Mouse (Mus musculus): Measurements from ENCODE around the gene Csdc2.
"Not testable (repeated sequence)": the region's sequence is repeated elsewhere in the genome, so short reads cannot be mapped to it uniquely, and the experiment has no call there.

The Csdc2 gene

GRCm38 (mm10) chr15:81956457-81956856 is 19.9 kb downstream of the Csdc2 start:
- peak; percentile 52 to 72 for DNase-seq

GRCm38 (mm10) chr15:81957598-81957997 is 21.0 kb downstream of the Csdc2 start:
- no peak for DNase-seq

DNA sequence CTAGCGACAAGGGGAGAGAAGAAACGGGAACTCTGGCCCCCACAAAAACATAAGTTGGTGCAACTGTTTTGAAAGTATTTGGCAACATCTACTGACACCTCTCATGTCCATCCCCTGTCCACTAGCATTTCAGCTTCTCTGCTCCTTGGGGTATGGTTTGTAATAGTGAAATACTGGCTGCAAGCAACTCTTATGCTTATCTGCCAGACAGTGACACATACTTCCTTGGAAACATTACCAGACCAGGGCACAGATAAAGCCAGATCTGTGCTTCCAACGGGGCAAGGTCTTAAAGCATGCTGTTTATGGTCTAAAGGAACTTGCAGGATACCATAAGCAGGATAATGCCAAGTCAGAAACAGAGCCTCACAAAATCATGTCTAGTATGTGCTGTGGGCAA is 22.3 kb downstream of the Csdc2 start:
- no peak for DNase-seq

DNA sequence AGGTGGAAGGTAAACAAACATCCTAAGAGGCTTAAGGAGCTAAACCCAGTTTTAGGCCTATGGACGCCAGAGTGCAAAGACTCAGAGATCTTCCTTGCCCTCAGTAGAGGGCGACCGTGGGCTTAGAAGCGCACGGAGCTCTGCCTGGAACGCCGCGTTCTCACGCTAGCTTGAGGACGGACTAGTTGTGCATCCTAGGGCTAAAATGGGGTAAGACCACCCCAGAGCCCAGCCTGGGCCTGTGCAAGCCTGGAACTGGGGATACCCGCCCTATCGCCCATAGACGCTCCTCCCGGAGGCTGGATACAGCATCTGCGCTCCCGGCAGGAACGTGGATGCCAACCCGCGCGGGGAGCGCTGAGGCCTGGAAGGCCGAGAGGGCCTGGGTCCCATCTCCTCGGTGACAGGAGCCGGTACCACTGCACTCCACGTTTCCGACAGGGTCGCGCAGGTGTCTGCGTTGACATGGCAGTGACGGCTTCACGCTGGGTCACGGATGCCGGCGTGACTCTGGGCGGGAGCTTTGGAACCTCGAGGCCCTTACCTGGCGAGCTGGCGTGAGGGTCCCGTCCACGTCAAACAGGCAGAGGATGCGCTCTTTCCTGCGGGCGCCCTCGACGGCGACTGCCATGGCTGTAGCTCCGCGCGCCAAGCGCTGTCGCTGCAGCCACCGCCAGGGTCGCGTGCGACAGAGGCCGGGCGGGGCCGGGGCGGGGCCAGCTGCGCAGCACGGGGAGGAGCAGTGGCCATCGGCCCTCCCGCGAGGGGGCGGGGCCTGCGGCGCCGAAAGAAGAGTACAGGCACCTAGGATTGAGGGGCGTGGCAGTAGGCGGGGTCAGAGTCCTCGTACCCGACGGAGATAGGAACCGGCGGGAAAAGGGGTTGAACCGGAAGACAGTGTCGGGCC is 23.9 kb downstream of the Csdc2 start, which contains the start of gene Pmm1:
Gene Pmm1 (minus strand): TSS at position 760 of the 907 bp plus-strand sequence.
- peak; percentile 99 for DNase-seq

GRCm38 (mm10) chr15:81961078-81961451 is 24.5 kb downstream of the Csdc2 start:
- DNase-seq = no peak

DNA sequence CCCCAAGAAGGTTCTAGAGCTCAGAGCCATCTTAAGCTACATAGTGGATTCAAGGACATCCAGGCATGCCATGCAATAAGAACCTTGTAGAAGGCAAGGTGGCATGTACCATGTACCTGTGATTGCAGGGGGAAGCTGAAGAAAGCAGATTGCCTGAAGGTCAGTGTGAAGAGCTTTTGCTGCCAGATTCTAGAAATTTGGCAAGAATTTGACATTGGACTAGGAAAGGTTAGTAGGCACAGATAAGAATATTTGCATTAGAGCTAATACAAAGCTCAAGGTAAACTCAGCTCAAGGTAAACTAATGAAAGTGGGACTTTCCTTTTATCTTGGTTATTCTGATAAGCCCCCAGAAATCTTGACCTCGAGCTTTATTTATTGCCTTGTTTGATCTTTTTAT is 27.7 kb downstream of the Csdc2 start:
- DNase-seq = no peak

DNA sequence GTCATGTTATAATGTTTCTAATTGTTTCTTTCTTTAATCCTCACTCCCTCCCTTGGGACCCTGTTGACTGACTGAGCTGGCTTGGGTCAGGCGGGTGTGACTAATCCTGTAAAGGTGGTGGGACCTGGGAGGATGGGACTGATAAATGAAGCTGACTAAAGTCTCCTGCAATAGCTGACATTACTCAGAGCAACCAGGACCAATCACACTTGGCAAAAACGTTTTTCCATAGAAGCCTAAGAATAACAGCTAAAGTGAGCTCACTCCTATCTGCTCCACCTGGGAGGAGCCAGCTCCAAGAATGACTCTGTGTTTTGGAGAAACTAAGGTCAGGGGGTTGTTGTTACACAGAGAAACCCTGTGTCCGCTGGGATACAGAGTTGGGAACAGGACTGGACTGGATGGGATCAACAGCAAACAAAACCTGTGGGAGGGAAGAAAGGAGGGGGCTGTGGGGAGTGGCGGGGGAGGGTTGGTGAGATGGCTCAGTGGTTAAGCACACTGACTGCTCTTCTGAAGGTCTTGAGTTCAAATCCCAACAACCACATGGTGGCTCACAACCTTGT is 28.5 kb downstream of the Csdc2 start:
- DNase-seq = no peak

DNA sequence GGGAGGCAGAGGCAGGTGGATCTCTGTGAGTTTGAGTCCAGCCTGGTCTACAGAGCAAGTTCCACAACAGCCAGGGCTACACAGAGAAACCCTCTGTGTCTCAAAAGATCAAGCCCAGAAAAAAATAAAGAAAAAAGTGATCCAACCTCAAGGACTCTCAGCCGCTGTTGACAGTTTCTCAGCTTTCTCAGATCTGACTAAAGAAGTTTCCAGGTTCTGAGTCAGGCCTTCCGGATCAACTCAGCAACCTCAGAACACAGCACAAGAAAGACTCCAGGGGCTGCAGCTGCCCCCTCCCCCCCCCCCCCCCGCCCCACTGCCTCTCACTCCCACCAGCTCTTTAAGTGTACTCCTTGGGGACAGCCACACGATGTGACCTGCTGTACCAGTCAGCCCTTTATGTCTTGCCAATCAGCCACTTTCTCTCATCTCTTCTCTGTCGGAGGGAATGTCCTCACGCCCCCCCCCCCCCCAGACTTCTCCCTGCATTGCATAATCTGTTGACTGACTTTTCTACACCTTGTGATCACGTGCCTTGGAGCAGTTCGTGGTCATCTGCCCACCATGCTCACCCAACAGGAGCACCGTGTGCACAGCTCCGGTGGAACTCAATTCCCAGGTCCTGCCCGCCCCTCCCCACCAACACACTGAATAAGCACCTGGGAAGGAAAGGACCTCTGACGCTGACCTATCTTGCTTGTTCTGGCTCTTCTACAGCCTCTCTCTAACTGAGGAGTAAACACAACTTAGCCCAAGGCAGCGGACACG is 29.7 kb downstream of the Csdc2 start:
- DNase-seq = no peak

- DNase-seq = no peak
Measured at GRCm38 (mm10) chr15:81967821-81968220, 31.3 kb downstream of the Csdc2 start.

DNA sequence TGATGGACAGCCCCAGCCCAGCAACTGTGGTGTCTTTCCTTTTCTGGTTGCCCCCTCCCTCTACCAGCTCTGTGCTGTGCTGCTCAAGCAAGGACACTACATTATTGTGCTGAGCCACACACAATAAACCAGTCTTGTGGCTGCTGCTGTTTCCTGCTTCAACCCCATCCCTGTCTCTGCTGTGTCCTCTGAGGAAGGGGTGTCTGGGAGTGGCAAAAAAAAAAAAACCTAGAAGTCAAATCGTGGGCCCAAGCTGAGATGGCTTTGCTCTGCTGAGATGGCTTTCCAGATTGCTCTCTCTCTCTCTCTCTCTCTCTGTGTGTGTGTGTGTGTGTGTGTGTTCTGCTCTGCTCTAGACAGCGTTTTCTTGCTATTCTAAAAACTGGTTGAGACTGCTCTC is 31.9 kb downstream of the Csdc2 start:
- DNase-seq = no peak

DNA sequence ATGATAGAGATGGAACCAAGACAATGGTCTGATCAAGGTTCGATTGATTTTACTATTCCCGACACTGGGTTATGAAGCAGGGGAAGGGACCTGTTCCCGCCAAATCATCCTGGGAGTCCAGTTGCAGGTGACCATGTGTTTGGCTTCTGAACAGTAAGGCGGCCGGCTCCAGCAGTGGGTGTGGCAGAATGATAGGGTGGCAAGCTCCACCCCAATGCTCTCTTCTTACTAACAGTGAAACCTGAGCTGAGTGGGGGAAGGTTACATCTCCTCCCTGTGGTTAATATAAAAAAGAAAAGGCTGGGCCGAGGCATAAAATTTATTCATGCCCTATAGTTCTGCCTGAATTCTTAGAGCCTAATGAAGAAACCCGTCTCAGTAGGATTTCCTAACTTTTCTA is 32.6 kb downstream of the Csdc2 start:
- no peak for DNase-seq

GRCm38 (mm10) chr15:81969635-81970034 is 33.1 kb downstream of the Csdc2 start:
- not testable (repeated sequence) for DNase-seq

DNA sequence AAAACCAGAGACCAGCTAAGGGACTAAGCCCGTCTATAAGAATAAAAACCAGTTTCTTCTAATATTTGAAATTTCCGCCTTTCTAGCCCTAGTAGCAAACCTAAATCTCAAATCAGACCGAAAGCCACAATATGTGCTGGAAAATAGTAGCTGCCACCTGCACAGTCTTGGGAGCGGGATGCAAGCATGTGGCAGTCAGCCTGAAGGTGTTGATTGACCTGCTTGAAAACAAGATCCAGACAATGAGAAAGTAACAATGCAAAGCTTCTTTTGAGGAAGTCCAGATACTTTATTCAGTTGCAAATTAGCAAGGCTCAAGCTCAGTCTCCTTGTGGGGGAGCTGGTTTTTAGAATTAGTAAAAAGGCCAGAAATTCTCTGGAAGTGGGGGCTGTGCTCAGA is 33.9 kb downstream of the Csdc2 start:
- DNase-seq = not testable (repeated sequence)

DNA sequence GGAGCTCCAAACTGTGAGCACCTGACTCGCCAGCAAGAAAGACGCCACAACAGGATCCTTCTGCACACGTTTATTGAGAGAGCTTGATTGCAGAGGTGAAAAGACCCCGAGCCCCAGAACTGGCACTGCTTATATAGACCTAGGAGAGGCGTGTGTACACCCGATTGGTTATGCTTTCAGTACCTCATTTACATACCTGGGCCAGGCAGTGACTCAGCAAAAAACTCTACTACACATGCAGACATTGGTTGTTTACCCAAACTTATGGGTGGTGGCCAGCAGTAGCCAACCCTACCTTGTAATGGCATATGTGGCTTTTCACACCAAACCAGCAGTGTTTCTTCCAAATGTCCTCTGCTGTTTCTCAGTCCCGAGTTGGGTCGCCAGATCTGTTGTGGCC is 38.6 kb downstream of the Csdc2 start:
- not testable (repeated sequence) for DNase-seq

- DNase-seq = no peak
Measured at GRCm38 (mm10) chr15:81980321-81980720, 43.8 kb downstream of the Csdc2 start, which contains the start of gene 1700029P11Rik. Gene 1700029P11Rik (plus strand): TSS chr15:81980540.

DNA sequence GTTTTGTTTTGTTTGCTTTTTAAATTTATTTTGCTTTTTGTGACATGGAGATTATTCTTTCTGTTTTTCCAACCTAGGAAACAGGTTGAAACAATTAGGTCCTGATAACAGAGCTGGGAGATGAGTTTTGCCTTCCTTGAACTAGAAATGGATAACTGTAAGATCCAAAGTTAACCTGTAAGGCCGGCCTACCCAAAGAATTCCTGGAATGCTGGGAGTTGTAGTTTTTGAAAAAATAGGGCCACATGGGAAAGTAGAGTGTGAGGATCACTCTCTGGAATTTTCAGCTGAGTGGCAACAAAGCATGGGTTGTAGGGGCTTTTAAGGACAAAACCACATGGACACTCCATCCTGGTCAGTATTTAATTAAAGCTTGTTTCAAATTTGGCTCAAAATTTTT is 45.6 kb downstream of the Csdc2 start:
- no peak for DNase-seq

GRCm38 (mm10) chr15:81985267-81986161 is 49.0 kb downstream of the Csdc2 start:
- DNase-seq = no peak

GRCm38 (mm10) chr15:81987646-81988045 is 51.1 kb downstream of the Csdc2 start, which contains the start of gene Xrcc6:
Gene Xrcc6 (plus strand): TSS chr15:81987835.
- DNase-seq = no peak

- DNase-seq = peak; percentile 88 to 91
Measured at GRCm38 (mm10) chr15:81989371-81990062, 53.0 kb downstream of the Csdc2 start.

DNA sequence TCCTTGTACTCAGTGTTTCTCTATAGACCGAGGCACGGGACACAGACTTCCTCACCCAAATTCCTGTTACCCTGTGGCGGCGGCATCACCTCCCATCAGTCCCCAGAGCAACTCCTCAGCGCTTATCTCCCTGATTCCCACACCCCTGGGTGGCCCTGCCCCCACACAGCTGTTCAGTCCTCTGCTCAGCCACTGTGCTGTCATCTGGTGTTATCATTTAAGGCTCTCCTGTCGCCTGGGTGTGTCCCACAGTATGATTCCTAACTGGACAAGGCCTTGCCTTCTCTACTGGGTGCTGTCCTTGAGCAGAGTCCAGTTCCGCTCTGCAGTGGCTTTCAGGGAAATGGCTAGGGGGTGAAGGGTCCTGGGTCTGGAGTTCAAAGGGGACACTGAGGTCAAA is 54.0 kb downstream of the Csdc2 start:
- no peak for DNase-seq

DNA sequence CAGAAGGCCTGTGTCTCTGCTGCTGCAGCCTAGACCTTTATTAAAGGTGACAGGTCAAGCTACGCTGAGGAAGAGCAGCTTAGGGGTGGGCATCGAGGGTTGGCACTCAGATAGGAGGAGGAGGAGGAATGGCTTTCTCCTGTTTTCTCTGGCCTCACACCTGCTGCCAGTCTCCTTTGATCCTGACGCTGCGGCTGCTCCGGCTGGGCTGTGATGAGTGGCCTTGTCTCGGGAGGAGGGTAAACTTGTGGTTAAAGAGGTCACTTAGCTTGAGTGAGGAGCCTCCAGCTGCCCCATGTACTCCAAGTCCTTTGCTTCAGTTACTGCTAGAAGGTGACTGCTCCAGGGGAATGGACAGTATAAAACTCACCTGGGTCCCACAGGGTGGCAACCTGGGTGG is 57.4 kb downstream of the Csdc2 start:
- no peak for DNase-seq

Data from lung, postnatal 4 days (tissue).